Mouse (Mus musculus) MEL (cell line): ENCODE measurements around the gene H13. TPM values are rescaled to one million over a fixed set of nuclear protein-coding genes. Genes with fewer than 3 reads are reported as not detected.

Experiments
- DNase-seq: peaks from one replicate; pipeline ENCODE4 v3.0.0; 2011; ENCODE audit warnings: low read depth, low spot score
- H3K27ac ChIP-seq: 2 replicates; pipeline ENCODE4 v1.5.1; 2012; ENCODE audit warnings: low read depth, mild to moderate bottlenecking, control low read depth, low read length, moderate library complexity; ENCODE audit not compliant: control insufficient read depth
- H3K27me3 ChIP-seq, 2 experiments: fragments of 150-350 bp in 1 of 2; sonication (generic) in 1 of 2; 2 replicates each; pipeline ENCODE4 v1.6.1; 2012; ENCODE audit warnings: low read length in 2 of 2, mild to moderate bottlenecking in 2 of 2, improper control_type of control experiment in 1 of 2, moderate library complexity in 1 of 2; ENCODE audit not compliant: insufficient read depth in 2 of 2, control insufficient read depth in 1 of 2
- H3K36me3 ChIP-seq, 2 experiments: 2 replicates each; pipeline ENCODE4 v1.6.1; 2012 to 2014; ENCODE audit warnings: low read length in 2 of 2, improper control_type of control experiment in 1 of 2, inconsistent platforms in 1 of 2, mild to moderate bottlenecking in 1 of 2; ENCODE audit not compliant: insufficient read depth in 2 of 2, control insufficient read depth in 1 of 2
- H3K4me1 ChIP-seq, 2 experiments: fragments of 150-350 bp in 1 of 2; sonication (generic) in 1 of 2; 2 replicates each; pipeline ENCODE4 v1.6.1; 2012; ENCODE audit warnings: low read length in 2 of 2, improper control_type of control experiment in 1 of 2, mild to moderate bottlenecking in 1 of 2; ENCODE audit not compliant: insufficient read depth in 2 of 2, control insufficient read depth in 1 of 2
- H3K4me3 ChIP-seq, 2 experiments: fragments of 150-350 bp in 1 of 2; sonication (generic) in 1 of 2; 2 replicates each; pipeline ENCODE4 v1.5.1; 2012; ENCODE audit warnings: low read depth in 2 of 2, low read length in 2 of 2, mild to moderate bottlenecking in 2 of 2, moderate library complexity in 2 of 2, control low read depth in 1 of 2, improper control_type of control experiment in 1 of 2; ENCODE audit not compliant: control insufficient read depth in 1 of 2, insufficient read depth in 1 of 2
- H3K79me2 ChIP-seq: 2 replicates; pipeline ENCODE4 v1.6.1; 2012; ENCODE audit warnings: mild to moderate bottlenecking, low read length, moderate library complexity; ENCODE audit not compliant: control insufficient read depth, poor library complexity, insufficient read depth
- H3K9ac ChIP-seq: 2 replicates; pipeline ENCODE4 v1.6.1; 2012; ENCODE audit warnings: low read depth, mild to moderate bottlenecking, control low read depth, low read length, moderate library complexity; ENCODE audit not compliant: control insufficient read depth, poor library complexity, severe bottlenecking
- H3K9me3 ChIP-seq: fragments of 150-350 bp; sonication (generic); replicated peaks from 2 replicates; pipeline ENCODE4 v1.6.1; 2012; ENCODE audit warnings: mild to moderate bottlenecking, low read length, improper control_type of control experiment, moderate library complexity; ENCODE audit not compliant: insufficient read depth
- CHD1 ChIP-seq: IDR thresholded peaks from 2 replicates; pipeline ENCODE4 v1.6.1; 2012; ENCODE audit warnings: low read depth, mild to moderate bottlenecking, inconsistent platforms, low read length, improper control_type of control experiment
- CTCF ChIP-seq, 3 experiments: IDR thresholded peaks in 2 of 3; conservative IDR thresholded peaks in 1 of 3; 2 replicates each; pipeline ENCODE4 v1.5.1; 2011 to 2012; ENCODE audit warnings: low read length in 3 of 3, low read depth in 2 of 3, mild to moderate bottlenecking in 2 of 3, improper control_type of control experiment in 1 of 3, inconsistent platforms in 1 of 3, mixed read lengths in 1 of 3, moderate library complexity in 1 of 3; ENCODE audit not compliant: control insufficient read depth in 1 of 3, insufficient read depth in 1 of 3, poor library complexity in 1 of 3, severe bottlenecking in 1 of 3
- GABPA ChIP-seq: IDR thresholded peaks from 2 replicates; pipeline ENCODE4 v1.6.1; 2012; ENCODE audit warnings: low read depth, mild to moderate bottlenecking, inconsistent platforms, low read length, improper control_type of control experiment, moderate library complexity
- JUND ChIP-seq: IDR thresholded peaks from 2 replicates; pipeline ENCODE4 v1.6.1; 2011; ENCODE audit warnings: low read depth, mild to moderate bottlenecking, improper control_type of control experiment, low read length
- KAT2A ChIP-seq: conservative IDR thresholded peaks from 2 replicates; pipeline ENCODE4 v1.6.1; 2012; ENCODE audit warnings: low read depth, low read length, improper control_type of control experiment, inconsistent platforms
- MAFK ChIP-seq: IDR thresholded peaks from 2 replicates; pipeline ENCODE4 v1.6.1; 2011; ENCODE audit warnings: low read depth, mild to moderate bottlenecking, low read length, improper control_type of control experiment, borderline replicate concordance
- MAX ChIP-seq: IDR thresholded peaks from 2 replicates; pipeline ENCODE4 v1.6.1; 2011; ENCODE audit warnings: low read length, improper control_type of control experiment
- MAZ ChIP-seq: IDR thresholded peaks from 2 replicates; pipeline ENCODE4 v1.6.1; 2012; ENCODE audit warnings: low read depth, mild to moderate bottlenecking, inconsistent platforms, low read length, improper control_type of control experiment
- MXI1 ChIP-seq: IDR thresholded peaks from 2 replicates; pipeline ENCODE4 v1.6.1; 2011; ENCODE audit warnings: mild to moderate bottlenecking, low read depth, low read length, improper control_type of control experiment
- MYB ChIP-seq: IDR thresholded peaks from 2 replicates; pipeline ENCODE4 v1.6.1; 2011; ENCODE audit warnings: mild to moderate bottlenecking, low read depth, low read length, improper control_type of control experiment
- POLR2AphosphoS2 ChIP-seq: IDR thresholded peaks from 2 replicates; pipeline ENCODE4 v1.6.1; 2011; ENCODE audit warnings: low read length, improper control_type of control experiment
- POLR2AphosphoS5 ChIP-seq: IDR thresholded peaks from 2 replicates; pipeline ENCODE4 v1.6.1; 2012; ENCODE audit warnings: low read depth, borderline replicate concordance, mild to moderate bottlenecking, inconsistent platforms, low read length, moderate library complexity, mixed read lengths
- SIN3A ChIP-seq: IDR thresholded peaks from 2 replicates; pipeline ENCODE4 v1.6.1; 2012; ENCODE audit warnings: low read length, improper control_type of control experiment, inconsistent platforms
- TAL1 ChIP-seq: IDR thresholded peaks from 2 replicates; pipeline ENCODE4 v1.6.1; 2012; ENCODE audit warnings: mild to moderate bottlenecking, inconsistent platforms, low read length, moderate library complexity, mixed read lengths
- TBP ChIP-seq: IDR thresholded peaks from 2 replicates; pipeline ENCODE4 v1.8.0; 2011; ENCODE audit warnings: low read depth, low read length, improper control_type of control experiment
- UBTF ChIP-seq: IDR thresholded peaks from 2 replicates; pipeline ENCODE4 v1.6.1; 2012; ENCODE audit warnings: low read depth, mild to moderate bottlenecking, inconsistent platforms, low read length, improper control_type of control experiment, moderate library complexity, borderline replicate concordance; ENCODE audit not compliant: insufficient read depth
- USF1 ChIP-seq: IDR thresholded peaks from 2 replicates; pipeline ENCODE4 v1.6.1; 2014; ENCODE audit warnings: low read depth, mild to moderate bottlenecking, inconsistent platforms, low read length, improper control_type of control experiment, moderate library complexity
- USF2 ChIP-seq, 2 experiments: IDR thresholded peaks; 2 replicates each; pipeline ENCODE4 v1.6.1; 2011 to 2012; ENCODE audit warnings: improper control_type of control experiment in 2 of 2, low read length in 2 of 2, borderline replicate concordance in 1 of 2, inconsistent platforms in 1 of 2, low read depth in 1 of 2, mild to moderate bottlenecking in 1 of 2; ENCODE audit not compliant: insufficient read depth in 1 of 2
- ZKSCAN1 ChIP-seq: IDR thresholded peaks from 2 replicates; pipeline ENCODE4 v1.6.1; 2012; ENCODE audit warnings: low read depth, mild to moderate bottlenecking, inconsistent platforms, low read length, improper control_type of control experiment, moderate library complexity
- polyA plus RNA-seq, 2 experiments: library from polyadenylated mRNA; stranded (reverse) in 1 of 2; unstranded in 1 of 2; fragments of >175 nt in 1 of 2; fragments of >200 nt in 1 of 2; gene quantifications; 2 replicates each; pipeline versions ENCODE4 v1.2.1 to v1.2.4; 2012; ENCODE audit warnings: low replicate concordance in 2 of 2, low read depth in 1 of 2; ENCODE audit not compliant: insufficient read length in 2 of 2, insufficient read depth in 1 of 2, missing spikeins in 1 of 2
- total RNA-seq: library from RNA; depleted of rRNA; stranded (reverse); fragments of 300-350 nt; gene quantifications from 2 replicates; pipeline ENCODE4 v1.2.3, GENCODE M21; 2012

H13 gene
- total and polyA plus RNA-seq, 3 experiments = 82.7 to 421 (median 139) TPM

GRCm38 (mm10) chr2:152625256-152625655 is 44.0 kb upstream of the H13 start:
- Histone ChIP-seq H3K9ac (no peak overlapping the region), H3K27me3 (no peaks in the 10 kb centered on the region; a peak in 1 of 4 replicates), H3K27ac (no peak overlapping the region), H3K9me3 (no peaks in the 10 kb centered on the region), H3K36me3 (no peaks in the 10 kb centered on the region), H3K4me3 (no peak overlapping the region), H3K4me1 (no peaks in the 10 kb centered on the region), H3K79me2 (no peaks in the 10 kb centered on the region)
- TF ChIP-seq GABPA (no peak), POLR2AphosphoS5 (no peak), MXI1 (no peak), ZKSCAN1 (no peak), USF1 (no peak)
- DNase-seq = no peak

GRCm38 (mm10) chr2:152626774-152627591 is 42.3 kb upstream of the H13 start, which contains the start of gene Rem1:
Gene Rem1, plus strand, starts transcription at chr2:152626951.
- Histone ChIP-seq H3K9me3 (no peaks in the 10 kb centered on the region), H3K79me2 (no peaks in the 10 kb centered on the region), H3K9ac (no peak within 1 kb of the TSS), H3K4me1 (no peaks in the 10 kb centered on the region), H3K4me3 (no peak within 1 kb of the TSS), H3K27ac (no peak within 1 kb of the TSS), H3K27me3 (peaks cover 0 to 3% of the 10 kb centered on the region in 2 experiments; a peak in 2 of 4 replicates), H3K36me3 (no peaks in the 10 kb centered on the region)
- no peak for TF ChIP-seq POLR2AphosphoS2
- no peak for TF ChIP-seq GABPA
- no peak for TF ChIP-seq MAFK
- TF ChIP-seq TAL1 = no peak
- no peak for TF ChIP-seq CHD1
- no peak for TF ChIP-seq UBTF
- TF ChIP-seq JUND = no peak
- TF ChIP-seq USF2 (IDR thresholded peaks at IDR 0.05; ENCODE audit: borderline replicate concordance in 1 of 2, insufficient read depth in 1 of 2, low read depth in 1 of 2, low read length in 2 of 2) = no peak
- no peak for TF ChIP-seq SIN3A
- no peak for TF ChIP-seq USF1
- TF ChIP-seq CTCF (IDR thresholded peaks at IDR 0.05 in 2 of 3, conservative IDR thresholded peaks at IDR 0.05 in 1 of 3; ENCODE audit: control insufficient read depth in 1 of 3, insufficient read depth in 1 of 3, low read depth in 2 of 3, low read length in 3 of 3, poor library complexity in 1 of 3, severe bottlenecking in 1 of 3) = no peak
- no peak for TF ChIP-seq POLR2AphosphoS5
- TF ChIP-seq MYB = no peak
- TF ChIP-seq KAT2A = no peak
- no peak for TF ChIP-seq TBP
- TF ChIP-seq MAX = no peak
- no peak for TF ChIP-seq MAZ
- DNase-seq = no peak
